Mouse (Mus musculus) liver (tissue): ENCODE measurements at regions not wholly inside any gene's neighbourhood (a gene's known extent, or its start where the extent isn't known, plus 50 kb on each side); places are given as distances from the start of the nearest gene placed in this dataset.
A peak's percentile ranks its signal among the peaks of the same experiment; 100 is the strongest.

Experiments
- DNase-seq: peaks from one replicate; pipeline ENCODE4 v3.0.0-alpha.2; 2020; ENCODE audit warnings: mixed read lengths

DNA sequence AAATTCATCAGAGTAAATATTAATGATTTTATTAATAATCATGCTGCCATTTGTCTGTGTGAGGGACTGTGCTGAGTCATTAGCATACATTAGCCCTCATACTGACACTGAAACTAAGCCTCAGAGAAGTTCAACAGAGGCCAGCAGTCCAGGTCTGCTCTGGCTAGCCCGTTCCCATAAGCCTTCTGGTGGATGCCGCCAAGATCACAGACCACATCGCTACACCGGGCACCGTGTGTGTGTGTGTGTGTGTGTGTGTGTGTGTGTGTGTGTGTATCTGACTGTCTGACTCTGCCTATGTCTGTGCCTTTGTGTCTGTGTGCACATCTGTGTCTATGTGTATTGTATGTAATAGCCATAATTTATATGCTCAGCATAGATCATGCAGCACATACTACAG lies 106.0 kb downstream of the Rpl14 start:
- no peak for DNase-seq

DNA sequence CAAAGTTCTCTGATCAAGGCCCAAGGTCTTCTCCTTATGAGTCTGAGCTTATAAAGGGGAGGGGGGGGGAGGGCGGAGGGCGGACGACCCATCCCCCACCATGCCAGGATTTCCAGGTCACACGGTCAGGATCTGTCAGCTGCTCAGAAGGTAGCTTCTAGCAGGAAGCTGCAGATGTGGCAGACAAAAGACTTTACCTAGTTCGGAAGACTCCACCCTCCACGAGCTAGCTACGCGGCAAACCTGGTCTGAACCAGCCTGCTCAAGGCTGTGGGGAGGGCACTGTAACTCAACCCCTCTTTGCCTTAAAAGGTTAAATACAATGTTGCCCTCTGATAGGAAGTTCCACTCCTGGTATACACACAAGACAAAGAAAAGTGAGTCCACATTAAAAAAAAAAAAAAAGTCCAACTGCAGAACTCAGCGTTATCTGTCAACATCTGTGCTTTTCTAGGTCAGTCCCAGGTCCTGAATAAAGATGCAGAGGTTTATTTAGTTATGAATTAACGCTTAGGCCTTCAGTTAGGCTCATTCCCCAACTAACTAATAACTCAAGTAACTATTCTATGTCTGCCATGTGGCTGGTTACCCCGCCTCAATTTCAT lies 108.7 kb downstream of the Rpl14 start:
- DNase-seq, result no peak

DNA sequence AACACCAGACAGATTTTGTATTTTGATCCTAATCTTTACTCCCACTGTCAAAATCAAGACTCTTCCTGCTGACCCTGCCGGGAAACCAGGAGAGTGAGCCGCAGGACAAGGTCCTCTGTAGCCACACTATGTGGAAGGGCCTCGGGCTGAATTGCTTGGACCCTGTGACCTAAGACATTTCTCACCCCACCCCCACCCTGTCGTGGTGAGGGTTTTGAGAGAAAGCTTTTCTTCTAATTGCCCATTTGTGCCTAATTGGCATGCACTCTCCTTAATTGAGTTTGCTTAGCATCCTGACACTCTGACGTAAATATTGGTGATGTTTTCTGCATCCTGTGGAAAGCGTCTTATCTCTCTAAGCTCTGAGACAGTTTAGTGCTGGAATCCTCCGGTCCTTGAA lies 110.2 kb downstream of the Rpl14 start:
- DNase-seq, result no peak

DNA sequence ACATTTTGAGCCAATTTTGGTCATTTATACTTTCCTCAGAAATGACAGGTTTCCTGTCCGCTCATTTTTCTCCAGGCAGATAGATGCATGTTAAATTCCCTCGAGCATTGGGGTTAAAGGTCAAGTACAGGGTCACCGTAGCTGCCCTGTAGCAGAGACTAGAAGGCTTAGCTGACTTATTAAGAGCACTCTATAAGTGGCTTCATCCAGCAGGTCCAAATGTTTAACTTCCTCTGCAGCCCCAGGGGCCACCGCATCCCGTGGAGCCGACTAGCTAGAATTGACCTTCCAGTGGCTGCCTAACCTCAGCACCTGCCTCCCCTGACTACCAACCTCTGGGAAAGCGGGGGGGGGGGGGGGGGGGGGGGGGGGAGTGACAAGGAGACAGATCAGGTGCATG lies 114.7 kb downstream of the Rpl14 start:
- no peak for DNase-seq

DNA sequence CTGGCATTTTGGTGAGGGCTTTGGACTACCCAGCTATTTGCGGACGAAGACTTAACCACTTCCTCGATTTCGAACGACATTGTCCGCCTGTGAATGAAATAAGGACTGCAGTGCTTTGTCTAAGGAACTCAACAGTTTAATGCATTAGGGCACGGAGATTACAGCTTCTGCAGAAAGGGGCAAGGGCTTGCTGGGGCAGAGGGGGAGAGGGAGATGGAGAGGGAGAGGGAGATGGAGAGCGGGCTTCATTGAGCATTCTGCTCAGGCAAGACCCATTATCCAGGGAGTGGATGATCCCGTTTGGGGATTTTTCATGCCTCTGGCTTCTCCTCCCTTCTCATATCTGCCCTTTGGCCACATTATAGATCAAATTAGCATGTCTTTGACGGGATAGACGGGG lies 117.8 kb downstream of the Rpl14 start:
- no peak for DNase-seq

DNA sequence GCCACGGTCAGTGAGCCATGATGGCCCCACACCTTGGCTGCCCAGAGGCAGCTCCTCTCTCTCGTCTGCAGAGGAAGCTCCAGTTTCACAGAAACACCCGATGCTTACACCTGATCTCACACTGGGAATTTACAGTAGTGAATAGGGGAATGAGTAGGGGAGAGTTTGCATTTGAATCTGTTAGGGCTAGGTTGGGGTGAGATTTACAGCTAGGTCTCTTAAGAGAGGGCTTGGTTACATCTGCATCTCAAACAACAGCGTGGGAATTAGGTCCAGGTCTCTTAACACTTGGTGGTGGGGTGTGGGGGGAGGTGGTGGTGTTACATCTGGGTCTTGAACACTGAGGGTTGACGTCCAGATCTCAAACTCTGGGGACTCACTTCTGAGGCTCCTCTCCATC lies 119.3 kb downstream of the Rpl14 start:
- DNase-seq, result no peak

DNA sequence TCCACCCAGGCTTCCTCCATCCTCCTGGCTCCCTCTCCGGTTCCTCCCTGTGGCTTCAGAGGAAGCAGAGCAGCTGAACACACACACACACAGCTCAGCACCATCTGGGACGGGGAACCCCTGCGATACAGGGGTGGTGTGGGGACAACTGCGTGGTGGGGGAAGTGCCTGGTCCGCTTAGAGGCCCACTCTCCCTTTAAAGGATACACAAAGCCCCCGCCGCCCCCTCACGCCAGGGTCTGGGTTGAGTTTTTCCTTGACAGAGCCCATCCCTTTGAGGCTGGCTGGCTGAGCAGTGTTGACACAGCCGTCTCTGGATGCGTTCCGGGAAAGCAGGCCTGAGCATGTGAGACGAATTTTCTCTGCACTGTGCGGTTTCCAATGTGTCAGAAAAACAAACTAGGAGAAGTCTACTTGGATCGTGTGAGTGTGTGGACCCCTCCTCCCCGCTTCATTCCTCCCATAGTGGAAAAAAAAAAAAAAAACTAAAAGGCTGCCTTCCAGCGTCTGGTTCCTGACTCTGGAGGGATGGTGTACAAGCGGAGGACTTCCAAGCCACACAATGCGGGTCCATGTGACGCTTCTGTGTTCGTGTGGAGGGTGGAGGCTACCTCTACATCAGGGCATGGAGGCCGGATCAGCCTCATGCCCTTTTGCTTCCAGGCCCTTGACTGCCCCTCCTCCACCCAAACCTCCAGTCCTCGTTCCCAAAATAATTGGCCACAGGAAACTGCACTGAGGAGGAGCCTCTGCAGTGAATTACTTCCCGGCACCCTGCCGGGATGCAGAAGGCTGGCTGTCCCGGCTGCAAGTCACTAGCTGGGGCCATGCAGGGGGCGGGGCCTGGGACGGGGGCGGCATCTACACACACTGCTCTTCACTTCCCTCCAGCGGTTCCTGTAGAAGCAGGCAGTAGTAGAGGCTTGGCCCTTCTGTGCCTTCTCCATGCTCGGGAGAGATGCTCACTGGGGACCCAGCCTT lies 120.0 kb downstream of the Rpl14 start:
- peak; percentile 79 for DNase-seq

DNA sequence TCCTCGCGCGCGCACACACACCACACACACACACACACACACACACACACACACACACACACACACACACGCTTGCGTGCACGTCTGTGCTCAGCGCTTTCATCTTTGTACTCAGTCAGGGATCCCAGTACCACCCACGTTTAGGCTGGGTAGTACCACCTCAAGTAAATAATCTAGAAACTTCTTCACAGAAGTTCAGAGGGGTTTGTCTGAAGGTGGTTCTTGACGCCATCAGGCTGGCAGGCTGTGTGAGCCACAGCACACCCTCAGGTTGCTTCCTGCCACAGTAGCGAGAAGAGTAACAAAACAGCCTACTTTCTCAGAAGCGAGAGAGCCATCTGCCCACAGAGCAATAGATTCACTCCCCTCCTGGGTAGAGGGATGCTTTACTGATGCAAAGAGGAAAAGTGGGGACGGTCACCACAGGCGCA lies 120.7 kb downstream of the Rpl14 start:
- no peak for DNase-seq

DNA sequence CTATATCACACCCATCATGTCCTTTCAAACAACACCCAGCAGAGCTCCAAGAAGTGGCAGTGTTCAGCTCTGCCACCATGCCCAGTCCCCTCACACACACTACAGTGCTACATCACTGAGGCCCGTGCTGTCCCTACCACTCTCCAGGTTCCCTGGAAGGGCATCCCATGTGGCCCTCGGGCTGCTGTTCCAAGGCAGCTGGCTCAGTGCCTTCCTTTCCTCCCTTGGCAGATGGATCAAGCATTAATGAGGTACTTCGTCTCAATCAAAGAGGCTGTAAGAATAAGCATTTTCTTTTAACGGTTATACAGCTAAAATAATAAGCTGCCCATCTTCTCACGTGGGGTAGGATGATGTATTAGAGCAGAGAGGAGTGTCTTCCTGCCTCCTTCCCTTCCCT lies 123.2 kb downstream of the Rpl14 start:
- no peak for DNase-seq

DNA sequence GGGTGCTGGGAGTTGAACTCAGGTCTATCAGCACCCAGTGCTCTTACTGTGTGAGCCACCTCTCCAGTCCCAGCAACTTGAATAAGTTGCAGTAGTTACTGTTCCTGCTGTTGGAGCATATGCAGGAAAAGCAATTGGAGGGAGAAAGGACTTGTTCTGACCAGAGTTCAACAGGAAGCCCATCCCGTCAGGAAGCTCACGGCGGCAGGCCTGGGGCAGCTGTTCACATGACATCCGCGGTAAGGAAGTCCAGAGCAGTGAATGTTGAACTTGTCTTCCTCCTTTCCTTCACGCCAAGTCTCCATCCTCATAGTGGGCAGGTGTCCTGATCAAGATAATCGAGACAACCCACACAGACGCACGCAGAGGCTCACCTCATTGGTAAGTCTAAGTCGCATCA lies 124.7 kb downstream of the Rpl14 start:
- DNase-seq, result no peak

DNA sequence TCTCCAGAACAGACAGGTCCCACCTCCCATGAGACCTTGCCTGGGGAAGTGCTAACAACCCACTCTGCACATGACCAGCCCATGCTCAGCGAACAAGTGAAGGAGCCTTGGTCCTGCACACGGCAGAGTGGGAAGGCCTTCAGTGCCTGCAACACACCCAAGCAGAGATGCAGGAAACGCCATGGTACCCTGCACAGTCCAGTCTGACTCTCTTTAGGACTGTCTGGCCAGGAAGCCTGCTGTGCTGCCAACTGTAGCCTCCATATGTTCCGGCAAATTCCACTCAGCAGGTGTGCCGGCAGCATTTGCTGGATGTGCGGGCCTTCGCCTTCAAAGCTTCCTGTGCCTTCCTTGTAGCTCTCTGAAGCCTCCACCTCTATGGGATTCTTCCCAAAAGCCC lies 126.5 kb downstream of the Rpl14 start:
- no peak for DNase-seq

DNA sequence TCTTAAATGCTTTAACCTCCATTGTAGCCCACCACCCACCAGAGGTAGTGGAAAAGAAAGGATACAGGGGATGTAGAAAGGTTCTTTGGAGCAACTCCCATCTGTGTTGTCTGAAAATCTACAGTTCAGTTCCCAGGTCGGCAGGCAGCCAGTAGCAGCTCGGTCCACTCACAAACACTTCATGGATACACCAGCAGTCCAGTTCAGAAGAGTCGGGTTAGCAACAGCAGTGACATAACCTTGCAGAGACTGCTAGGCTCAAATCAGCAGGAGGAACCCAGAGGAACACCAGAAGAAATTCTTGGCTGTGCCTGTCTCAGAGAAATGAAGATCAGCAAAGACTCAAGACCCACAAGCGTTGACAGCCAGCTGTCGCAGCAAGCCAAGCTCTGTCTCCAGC lies 128.5 kb downstream of the Rpl14 start:
- DNase-seq, result no peak

DNA sequence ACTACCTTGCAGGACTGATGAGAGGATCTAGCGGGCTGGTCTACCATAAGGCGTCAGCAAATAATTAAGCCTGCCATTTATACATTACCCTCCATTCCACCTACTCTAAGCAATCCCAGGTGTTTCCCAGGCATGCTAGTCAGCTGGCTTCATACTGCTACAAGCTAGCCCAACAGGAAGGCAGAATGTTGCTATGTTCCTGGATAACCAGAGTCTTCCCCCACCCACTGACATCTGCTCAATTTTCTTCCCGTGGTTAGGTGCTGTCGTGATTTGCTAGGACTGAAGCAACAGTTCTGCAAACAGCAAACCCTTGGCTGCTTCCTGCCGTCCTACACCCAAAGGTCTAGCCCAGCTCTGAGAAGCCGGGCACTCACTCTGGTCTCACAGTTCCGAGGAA lies 131.6 kb downstream of the Rpl14 start:
- DNase-seq, result no peak

DNA sequence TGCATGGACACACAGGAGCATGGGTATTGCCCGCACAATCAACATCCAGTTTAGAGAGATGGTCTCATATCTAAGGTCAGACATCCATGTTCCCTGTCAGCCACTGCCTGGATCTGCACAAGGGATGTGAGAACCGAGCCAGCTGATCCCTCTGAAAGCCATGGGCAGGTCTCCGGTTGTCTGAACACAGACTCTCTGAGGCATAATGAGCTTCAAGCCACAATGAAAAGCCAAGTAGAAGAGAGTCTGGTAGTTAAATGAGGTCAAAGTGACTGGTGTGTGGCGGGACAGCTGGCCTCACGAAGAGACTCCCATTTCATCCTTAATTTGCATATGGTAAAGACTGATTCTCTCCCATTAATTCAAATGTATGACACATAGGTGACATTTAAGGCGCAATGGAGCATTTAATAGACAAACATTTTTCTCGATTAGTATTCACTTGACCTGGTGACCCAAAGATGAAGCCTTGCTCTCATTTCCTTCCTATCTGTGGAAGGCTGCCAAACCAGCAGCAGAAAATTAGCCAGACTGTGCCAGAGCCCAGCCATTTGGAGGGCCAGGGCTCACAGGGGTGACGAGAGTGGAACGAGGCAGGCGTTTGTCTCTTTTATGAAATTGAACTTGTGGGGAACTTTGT lies 132.2 kb downstream of the Rpl14 start:
- no peak for DNase-seq

DNA sequence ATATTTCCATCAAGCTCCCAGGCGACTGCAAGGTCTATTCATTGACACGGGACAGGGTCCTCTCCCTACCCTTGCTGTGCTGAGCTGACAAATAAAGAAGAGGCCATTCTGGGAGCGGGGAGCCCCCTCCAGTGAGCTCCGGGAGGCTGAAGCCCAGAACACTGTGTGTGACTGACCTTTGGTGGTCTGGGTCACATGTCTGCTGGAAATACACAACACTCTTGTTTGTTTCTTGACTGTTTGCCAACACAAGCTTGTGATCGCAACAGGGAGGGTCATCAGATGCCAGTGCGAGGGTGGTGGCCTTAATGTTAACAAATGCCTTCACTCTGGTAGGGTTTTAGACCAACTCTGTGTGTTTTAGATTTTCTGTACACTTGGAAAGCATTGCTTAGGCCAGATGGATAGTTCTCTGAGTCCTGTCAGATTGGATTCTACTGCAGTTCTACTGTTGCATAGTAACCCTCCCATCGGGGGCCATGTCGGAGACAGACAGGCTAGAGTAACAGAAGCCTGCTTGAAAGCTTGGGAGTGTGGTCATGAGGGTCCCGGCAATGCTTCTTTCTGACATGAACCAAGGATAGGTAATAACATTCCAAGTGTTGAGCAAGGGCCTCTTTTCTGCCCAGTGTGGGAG lies 135.4 kb downstream of the Rpl14 start:
- no peak for DNase-seq

DNA sequence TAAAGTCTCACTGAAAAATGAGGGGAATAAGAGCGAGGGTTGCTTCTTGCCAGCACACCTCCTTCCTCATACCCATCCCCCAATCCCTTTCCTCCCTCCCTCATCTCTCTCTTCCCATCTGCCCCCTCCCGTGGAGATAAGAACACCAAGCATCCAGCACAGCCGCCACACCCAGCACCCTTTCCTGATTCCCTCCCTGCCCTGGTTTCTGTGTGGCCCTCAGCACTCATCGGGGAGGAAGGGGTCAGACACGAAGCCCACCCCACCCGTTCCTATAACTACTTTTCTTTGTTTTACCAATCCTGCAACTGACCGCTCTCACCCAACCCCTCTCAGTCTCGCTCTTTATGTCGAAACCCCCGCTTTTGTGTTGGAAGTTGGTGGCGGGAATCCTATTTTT lies 137.3 kb downstream of the Rpl14 start:
- DNase-seq, result no peak

DNA sequence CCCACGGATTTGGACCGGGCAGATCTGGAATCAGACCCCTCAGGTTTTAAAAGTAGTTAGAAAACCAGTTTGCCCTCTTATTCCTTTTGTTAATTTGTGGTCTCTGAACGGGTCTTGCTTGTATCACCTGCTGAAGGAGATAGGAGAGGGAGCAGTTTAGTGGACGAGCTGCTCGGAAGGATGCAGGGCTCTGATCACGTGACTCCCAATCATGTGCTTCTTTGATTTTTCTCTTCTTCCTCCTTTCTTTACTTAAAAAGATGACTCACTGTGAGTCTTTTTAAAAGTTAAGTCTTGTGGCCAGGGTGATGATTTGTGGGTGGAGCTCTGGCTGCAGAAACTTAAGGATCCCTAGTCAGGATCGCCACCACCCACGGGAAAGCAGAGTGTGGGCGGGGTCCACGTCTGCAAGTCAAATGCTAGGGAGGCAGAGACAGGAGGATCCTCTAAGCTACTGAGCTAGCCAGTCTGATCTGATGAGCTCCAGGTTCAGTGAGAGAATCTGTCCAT lies 138.0 kb downstream of the Rpl14 start:
- no peak for DNase-seq

DNA sequence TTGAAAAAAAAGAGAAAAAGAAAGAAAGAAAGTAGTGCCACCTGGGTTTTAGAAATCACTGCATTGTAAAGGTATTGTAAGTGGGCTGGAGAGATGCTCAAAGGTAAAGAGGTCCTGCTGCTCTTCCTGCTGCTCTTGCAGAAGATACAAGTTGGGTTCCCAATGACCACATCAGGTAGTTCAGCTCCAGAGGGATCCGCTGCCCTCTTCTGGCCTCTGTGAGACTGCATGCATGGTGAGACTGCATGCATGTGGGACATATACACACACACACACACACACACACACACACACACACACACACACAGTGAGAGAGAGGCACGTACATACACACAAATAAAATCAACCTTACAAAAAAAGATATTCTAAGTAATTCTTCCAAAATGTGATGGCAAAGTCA lies 141.7 kb downstream of the Rpl14 start:
- DNase-seq, result no peak

DNA sequence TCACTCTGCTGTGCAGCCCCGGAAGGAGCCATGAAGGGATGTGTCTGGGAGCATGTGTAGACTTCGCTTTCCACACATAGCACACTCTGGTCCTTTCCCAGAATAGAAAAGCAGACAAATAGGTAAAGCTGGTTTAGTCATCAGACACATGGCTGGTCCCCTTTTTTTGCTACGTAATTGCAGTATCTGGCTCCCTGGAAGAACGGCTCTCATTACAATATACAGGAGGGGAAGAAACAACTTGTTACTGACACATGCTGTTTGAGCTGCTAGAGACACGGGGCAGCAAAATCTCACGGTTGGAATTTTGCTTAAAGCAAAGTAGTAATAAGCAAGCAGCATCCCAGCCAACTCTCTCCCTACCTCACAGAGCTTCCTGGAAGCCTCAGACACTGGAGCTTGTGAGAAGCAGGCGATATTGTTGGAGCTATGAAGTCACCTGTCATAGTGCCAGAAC lies 144.4 kb downstream of the Rpl14 start:
- DNase-seq, result no peak

DNA sequence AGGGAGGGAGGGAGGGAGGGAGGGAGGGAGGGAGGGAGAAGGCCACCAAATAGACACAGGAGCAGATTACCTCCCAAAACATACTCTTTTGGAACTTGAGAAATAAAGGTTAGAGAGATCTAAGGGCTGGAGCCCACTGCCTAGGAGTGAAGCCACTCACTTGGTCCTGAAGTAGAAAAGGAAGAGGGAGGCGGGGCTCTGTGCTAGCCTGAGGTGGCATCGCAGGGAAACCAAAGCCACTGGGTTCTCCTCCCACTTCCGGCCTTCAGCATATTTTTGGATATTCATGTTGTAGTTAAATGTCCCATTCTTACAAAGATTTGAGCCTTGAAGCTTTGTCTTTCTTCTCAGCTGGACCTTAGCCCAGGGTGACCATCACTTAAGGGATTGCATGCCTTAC lies 147.6 kb downstream of the Rpl14 start:
- no peak for DNase-seq

DNA sequence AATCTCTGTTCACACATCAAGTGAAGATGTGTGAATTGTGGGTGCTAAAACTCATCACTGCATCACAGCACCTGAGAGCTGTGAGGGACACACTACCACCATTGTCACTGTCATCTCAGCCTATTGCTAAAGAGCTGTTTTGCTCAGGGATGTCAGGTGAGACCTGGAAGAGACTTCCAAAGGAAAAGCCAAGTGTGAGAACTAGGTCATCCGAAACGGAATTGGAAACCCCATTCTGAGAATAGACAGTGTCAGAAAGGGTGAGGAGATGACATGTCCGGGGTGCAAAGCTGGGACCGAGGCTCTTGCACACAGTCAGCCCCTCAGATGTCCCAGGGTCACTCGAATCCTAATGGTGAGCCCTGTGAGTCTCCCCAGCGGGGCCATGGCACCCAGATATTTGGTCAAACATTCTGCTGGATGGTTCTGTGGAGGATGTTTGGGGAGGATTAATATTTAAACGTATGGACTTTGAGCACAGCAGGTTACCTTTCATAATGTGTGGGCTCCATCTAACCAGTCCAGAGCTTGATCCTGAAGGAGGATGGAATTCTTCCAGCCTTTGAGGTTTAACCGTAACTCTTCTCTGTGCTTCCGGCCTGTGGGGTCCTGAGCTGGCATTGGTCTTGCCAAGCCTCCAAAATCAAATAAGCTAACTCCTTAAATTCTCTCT lies 150.3 kb downstream of the Rpl14 start:
- no peak for DNase-seq

DNA sequence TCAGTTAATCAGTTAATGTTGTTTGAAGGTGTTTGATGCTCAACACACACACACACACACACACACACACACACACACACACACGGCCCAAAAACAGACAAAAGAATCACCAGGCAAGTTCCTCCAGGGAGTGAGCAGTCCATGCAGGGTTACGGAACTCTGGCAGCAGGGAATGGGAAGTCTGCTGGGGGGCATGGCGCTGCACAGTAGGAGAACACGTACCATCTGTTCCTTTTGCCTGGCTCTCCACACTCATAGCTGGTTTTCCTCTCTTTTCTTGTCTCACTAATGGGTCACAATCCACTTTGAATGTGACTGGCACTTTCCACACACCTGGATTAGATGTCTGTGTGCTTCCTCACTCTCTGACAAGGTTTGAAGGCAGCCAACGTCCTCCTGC lies 151.8 kb downstream of the Rpl14 start:
- no peak for DNase-seq
